Mouse (Mus musculus): ENCODE data around the gene Lsamp.

Lsamp gene

DNA sequence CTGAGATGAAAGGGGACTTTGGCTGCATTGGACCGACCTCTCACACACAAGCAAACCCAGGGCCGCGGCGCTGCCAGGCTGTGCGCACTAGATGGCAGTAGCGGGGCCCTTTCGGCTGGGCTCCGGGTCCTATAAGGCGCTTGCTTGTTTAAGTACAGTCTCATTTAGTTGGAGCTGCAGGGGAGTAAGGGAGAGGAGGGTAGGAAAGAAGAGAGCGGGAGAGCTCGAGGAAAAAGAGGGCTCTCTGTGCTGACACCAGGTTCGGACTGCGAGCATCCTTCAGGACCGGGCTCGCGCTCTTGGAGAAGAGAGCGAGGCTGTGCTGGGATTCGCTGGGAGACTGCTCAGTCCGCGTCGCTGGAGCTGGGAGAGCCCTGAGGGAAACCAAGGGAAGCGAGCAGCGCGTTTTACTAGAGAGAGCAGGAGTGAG, at the start of gene Lsamp:
Lsamp (plus strand) TSS at position 157 of the 430 bp plus-strand sequence.
- peak; percentile 15 for DNase-seq

DNA sequence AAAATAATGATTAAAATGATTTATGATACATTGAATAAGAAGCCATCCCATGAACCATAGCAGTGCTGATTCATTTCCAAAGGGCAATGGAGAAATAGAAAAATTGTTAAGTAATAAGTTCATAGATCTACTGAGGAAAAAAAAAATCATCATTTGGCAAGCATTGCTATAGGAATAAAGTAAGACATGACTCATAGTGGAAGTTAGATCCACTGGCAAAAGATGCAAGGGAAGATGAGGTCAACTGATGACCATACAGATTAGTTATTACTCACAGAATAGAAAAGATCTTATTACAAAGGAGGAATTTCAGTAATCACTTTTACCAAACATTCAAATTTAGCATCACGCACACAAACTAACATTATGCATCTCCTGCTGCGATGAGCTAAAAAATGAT, 26.5 kb upstream of the Lsamp start:
- no peak for DNase-seq

DNA sequence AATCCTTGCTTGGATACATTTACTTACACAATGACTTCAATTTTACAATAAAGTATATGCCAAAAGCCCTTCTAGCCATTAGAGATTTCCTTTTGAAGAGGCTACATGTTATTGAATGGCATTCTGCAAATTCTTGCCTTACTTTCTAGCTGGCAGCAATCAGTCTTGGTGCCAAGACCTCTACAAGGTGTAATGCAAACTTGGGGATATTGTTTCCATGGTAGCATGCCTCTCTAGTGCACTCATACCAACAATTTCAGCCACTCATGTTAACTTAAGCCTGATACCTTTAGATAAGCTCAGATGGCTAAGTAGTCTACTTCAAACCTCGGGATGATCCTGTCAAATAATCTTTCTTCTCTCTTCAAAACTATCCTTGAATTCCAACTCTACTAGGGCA, 11.4 kb upstream of the Lsamp start:
- DNase-seq = peak; percentile 5

DNA sequence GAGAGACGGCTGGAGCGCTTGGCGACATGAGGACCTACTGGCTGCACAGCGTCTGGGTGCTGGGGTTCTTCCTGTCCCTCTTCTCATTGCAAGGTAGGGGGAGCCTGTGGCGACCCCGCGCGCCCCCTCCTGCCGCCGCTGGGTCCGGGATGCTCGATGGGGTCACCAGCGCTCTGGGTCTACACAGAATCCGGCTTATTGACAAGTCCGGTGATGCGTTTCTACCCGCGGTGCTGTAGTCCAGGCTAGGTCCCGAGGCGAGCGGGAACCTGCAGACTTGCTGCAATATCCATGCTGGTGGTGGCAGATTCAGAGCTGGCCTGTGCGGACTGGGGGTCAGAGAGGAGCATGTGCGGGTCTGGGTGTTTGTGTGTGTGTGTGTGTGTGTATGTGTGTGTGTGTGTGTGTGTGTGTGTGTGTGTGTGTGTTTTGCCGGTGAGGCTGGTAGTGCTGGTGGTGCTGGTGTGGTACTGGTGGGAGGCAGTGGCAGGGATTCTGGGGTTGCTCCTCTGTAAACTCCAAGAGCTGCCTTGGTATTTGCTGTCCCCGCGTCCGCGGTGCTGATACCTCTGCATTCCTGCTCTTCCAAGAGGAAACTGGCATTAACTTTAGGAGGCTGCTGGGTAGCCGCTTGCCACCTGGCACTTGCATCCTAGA, 602 bp downstream of the Lsamp start:
- no peak for DNase-seq

DNA sequence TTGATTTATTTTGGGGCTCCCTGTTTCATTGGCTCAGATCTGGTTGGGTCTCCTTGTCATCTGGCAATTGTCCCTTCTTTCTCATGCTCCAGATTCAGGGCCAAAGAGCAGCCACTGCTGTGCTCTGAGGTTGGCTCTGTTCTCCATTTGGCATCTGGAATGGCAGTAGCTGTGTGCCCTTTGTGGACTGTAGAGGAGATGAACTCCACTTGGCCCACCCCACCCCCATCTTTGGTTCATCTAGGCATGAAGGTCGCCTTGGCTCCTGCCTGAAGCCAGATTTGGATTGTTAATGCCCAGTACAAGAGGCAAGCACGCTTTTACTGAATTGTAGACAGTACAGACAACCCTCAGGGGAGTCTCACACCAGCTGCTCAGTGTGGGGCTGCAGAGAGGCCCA, 4.3 kb downstream of the Lsamp start:
- no peak for DNase-seq

DNA sequence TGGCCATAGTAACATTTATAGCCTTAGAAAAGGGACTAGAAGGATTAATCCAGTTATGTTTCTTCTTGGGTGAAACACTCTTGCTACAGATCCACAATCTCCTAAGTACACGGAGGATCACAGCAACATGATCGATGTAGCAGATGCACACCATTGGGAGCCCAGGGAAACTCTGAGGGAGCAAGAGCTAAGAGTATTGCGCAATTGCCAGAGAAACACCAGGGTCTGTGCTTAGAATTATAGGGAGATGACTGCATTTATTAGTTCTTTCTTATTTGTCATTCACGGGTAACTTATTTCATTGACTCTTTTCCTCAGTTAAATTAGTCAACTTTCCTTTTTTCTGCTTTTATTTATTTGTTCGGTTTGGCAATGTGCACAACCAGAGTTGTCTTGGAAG, 10.7 kb downstream of the Lsamp start:
- no peak for DNase-seq

DNA sequence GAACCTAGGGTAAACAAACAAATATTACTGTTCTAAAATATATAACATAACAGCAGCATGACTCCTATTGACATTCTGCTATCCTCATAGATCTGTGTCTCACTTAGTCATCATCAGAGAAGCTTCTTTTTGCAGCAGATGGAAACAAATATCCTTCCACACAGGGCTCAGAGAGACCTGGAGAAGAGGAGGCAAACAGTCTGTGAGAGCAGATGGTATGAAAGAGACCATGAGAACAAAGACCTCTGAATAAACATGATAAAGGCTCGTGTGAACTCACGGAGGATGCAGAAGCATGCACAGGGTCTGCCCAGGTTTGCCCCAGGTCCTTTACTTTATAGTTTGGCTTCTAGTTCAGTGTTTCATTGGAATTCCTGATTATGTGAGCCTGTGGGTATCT, 24.6 kb downstream of the Lsamp start:
- no peak for DNase-seq

DNA sequence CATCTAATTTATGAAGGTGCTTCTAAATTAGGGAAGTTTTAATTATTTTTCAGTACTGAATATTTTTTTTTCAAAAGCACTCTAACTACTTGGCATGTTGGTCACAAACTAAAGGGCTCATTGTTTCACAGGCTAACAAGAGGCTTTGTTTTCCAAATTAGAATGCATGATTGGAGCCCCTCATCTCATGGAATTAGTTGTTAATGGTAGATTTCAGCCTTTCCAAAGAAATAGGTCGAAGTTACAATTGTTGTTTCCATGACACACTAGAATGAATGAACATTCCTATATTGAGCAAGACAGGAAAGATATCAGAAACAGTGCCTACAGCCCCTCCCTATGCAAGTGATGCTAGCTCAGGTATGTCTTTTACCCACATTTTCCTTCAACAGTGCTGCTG, 26.9 kb downstream of the Lsamp start:
- DNase-seq = no peak

DNA sequence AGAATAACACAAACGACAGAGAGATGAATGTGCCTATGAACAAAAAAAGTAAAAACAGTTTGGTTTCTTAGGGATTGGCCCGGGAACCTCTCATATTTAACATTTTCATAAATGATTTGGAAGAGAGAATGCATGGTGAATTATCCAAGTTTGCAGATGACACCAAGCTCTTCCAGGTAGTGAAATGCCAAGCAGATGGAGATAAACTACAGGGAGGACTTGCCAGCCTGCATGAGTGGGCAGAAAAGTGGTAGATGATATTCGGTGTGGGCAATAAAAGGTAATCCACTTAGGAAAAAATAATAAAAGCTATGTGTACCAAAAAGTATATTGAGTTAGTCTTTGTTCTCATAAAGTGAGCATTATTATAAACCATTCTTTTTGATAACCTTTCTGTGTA, 38.5 kb downstream of the Lsamp start:
- DNase-seq = no peak

DNA sequence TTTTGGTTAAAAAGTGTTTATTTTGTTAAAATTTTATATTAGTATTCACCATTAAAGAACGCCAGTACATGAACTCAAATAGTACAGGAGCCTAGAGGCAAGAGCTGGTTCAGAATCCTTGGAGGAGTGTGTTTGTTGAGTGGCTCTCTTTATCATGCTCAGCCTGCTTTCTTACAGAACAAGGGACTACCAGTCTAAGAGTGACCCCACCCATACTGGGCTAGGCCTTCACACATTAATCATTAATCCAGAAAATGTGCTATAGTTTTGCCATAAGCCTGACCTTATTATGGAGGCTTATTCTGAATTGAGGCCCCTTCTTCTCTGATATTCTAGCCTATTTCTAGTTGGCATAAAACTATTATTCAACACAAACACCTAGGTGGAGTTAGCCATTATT, 52.6 kb downstream of the Lsamp start:
- no peak for DNase-seq

DNA sequence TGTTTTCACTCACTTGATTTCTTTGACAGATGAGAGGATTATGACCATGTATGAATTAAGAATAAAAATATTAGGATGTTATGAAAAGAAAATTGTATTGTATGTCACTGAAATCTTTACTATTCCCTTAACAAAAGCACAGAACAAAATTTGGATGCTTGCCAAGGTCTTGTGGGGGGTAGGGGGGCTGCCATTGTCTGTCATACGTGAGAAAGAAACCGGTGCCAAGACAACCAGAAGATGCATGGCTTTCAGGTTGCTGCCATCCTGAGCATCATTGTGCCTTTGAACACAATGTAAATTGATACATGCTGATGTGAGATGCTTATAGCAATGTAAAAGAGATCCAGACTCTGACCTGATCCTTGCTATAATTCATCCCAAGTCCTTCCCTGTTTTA, 75.4 kb downstream of the Lsamp start:
- no peak for DNase-seq

DNA sequence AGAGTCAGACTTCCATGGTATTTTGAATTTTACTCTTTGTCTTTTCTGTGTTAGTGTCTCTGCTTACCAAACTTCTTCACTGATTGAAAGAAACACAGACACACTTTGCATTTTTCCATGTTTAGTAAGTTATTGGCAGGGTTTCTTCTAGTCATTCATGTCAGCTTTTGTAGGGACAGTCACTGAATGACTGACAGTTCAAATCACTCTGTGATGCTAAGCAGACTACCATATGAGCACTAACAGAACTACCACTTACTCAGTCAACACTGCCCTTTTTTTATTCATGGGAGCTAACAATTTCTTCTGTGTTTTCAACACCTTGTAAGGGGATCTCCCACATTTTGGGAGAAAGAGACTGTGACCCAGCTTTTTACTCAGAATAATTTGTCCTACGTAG, 75.8 kb downstream of the Lsamp start:
- DNase-seq = no peak

DNA sequence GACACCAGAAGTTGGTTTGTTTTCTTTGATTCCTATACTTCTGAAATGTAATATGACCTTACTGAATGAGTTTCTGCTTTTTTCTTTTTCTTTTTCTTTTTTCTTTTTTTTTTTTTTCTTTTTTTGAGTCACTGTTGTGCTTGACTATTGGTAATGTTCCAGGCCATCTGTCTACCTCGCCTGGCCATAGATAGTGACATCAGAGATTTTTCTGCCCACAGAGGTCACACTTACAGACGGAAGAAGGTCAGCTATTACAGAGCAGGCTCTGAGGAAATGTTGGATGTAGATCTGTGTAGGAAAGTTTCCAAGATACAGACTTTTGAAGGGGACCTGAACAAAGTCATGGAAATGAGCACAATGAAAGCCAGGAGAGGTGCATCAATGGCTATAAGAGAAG, 76.3 kb downstream of the Lsamp start:
- DNase-seq = no peak

DNA sequence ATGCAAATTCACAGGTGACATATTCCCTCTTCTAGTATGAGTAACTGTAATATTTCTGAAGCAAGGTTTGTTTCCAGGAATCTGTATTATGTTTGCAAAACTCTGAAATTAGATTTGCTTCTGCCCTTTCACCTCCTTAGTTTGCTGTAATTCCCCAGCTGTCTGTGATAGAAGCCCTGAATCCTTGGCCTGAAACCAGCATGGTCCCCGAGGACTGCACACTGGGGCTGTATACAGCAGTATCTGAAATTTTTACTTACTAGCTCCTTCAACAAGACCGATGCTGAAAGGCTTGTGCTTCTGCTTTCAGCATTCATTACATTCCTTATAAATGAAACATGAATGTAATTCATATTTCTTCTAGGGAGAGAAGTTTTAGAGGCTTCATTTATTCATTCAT, 91.4 kb downstream of the Lsamp start:
- DNase-seq = no peak

DNA sequence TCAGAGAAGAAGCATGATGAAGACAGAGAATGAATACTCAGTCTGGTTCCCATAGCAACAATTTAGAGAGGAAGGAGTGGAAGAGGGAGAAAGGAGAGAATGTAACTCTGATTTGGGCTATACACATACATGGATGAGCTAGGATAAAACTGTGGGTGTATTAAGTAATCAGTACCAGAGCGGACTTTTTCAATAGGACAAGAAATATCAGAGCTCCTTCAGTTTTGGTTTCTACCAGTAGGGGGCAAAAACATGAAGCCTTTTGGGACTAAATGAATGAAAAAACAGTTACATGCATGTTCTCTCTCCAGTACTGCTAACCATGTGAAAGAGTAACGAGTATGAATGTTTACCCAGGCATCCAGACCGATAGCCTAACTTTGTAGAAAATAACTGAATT, 96.1 kb downstream of the Lsamp start:
- DNase-seq = no peak

DNA sequence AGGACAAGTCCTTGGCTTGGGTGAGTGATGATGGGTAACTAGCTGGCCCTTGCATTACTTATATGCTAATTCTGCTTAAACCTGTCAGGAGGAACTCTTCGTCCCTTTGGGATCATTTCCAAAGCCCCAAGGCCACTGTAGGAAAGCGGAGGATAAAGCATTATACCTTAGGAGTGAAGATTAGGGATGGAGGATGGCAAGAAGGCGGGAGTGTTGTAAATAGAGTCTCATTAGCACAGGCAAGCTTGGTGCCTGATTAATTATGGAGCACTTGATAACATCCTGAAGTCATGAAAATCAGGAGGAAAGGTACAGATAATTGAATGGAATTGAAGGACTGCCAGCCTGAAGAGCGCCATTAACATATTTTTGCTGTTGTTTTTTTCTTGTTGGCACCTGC, 120.2 kb downstream of the Lsamp start:
- no peak for DNase-seq

DNA sequence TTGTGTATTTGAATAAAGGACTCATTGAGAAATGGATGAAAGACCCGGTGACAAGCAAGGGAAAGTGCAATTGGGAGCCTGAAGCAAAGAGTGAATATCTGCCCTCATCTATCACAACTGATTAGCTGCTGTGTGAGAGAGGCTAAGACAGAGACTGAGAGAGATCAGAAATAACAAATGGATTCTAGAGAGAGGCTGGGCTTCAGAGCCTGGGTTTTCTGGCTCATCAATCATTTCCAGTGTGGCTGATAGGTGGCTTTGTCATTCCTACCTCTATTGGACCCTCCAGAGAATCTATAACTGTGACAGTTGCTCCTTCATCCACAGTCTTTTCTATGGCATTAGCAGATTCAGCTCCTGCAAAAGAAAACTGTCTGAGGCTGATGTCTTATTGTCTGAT, 198.8 kb downstream of the Lsamp start:
- no peak for DNase-seq

DNA sequence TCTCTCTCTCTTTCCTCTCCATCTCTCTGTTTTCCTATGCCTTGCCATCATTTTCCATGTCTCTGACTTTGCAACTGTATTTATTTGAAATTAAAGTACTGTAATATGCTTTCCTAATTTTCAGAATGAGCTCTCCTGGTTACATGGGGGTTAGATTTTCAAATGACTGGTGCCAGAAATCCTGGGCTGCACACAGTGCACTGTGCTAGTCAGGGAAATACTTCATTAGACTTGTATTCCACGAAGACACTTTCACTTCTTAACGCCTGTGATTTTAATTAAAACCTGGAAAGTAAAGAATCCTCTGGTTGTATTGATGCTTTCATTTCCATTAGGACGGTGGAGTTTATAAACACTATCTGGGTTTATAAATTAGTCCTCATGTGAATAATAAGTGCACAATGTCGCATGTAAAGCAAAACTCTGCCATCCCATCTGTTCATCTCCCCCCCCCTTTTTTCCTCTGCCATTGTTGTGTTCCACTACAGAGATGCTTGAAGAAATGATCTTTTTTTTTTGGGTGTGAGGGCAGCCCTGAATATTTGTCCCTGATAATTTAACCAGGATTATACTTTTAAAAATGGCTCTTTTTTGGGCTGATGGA, 203.9 kb downstream of the Lsamp start:
- DNase-seq = no peak

DNA sequence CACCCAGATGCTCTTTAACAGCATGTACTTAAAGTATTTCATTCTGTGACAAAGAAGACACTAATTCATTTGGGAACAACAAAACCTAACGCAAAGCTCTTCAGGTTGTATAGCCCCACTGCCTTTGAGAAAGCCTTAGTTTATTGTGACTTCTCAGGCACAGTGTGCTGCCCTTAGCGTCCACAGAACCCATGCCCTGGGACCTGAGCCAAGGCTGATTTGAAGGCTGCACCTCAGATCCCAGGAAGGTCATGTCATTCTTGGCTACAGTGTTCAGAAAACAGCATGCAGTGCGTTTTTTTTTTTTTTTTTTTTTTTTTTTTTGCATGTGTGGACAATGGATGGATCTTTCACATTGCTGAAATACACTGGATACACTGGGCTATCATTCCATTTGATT, 210.2 kb downstream of the Lsamp start:
- no peak for DNase-seq

DNA sequence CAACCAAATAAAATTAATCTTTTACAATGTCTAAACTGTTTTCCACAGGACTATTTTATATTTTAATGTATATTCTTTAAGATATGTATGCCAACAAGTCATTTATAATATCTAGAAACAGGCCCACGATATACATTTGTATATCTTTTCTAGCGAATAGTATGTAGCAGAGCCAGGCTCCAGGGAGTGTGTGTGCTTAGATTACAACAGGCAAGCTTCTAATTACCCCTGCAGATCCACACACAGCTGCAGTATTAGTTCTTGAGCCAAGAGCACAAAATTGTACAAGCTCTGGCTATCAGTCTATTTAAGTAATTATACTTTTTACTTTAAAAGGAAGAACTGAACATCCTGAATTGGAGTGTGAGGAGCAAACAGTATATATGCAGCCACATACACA, 210.7 kb downstream of the Lsamp start:
- DNase-seq = no peak

DNA sequence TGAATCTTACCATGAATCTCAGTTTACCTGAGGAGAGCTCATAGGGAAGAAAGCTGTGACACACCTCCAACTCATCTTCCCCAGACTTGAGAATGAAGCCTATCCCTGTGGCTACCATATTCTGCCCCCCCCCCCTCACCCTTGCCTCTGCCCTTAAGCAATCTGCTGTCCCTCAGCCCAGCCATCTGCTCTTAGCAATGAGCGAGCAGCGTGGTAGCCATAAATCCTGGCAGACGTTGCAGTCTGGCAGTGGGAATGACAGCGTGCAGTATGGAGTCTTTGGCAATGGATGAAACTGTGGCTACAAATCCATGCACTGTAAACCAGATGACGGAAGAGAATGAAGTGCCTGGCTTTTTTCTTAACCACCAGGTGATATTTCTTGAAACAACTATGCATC, 244.5 kb downstream of the Lsamp start:
- DNase-seq = no peak

DNA sequence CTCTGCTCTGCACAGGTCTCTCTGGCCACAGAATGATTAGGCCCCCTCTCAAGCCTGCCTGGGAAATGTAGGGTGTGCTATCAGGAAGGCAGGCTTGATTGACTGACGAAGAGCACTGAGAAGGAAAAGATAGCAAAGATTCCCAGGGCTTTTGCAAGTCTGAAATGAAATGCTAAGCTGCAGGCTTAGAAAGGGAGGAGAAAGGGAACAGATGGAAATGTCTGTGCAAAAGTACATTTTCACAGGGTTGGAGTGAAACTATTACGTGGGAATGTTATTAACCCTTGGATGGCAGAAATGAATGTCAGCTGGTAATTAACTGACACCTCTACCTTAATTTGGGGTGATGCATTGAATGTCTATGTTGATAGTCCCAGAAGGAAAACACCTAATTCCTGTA, 248.9 kb downstream of the Lsamp start:
- no peak for DNase-seq

DNA sequence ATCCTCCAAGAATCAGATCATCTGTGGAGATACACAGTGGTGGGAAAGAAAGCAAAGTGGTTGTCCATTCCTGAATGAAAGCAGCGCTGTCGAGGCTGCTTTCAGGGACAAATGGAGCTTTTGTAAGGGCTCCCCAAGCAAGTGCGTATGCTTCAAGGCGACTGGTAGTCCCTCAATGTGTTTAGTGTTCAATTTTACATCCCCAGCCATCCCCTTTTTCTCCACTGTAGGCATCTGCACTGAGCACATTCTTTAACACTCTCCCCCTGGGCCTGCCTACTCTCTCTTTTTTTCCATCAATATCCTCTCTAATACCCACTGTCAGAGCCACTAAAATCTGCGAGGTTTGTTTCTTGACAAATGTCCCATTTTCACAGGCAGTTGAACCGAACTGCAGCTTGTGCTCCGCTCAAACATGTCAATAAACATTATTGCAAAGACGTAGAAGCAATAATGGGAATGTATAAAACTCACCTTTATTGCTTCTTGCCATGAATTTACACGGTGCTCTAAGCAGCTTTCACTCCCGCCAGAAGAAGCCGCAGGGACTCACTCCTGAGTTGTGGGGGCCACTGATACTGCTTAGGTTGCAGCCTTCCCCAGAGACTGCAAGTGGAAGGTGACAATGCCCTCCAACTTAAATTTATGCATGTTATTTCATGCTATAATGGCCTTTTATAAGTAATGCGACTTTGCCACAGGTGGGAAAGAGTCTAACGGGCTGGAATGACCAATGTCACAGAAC, 250.2 kb downstream of the Lsamp start:
- DNase-seq = no peak

DNA sequence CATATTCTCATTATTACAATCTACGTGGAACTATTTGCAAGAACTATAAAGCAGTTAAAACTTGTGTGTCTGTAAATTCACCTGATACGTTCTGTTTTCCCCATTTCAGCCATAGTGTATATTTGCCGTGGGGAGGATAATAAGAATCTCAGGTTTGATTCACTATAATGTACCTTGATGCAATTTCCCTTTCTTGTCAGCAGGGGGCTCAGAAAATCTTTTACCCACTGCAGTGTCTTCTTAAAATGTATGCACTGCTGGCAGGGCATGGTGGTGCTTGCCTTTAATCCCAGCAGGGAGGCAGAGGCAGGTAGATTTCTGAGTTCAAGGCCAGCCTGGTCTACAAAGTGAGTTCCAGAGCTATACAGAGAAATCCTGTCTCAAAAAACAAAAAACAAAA, 287.7 kb downstream of the Lsamp start:
- DNase-seq = no peak

DNA sequence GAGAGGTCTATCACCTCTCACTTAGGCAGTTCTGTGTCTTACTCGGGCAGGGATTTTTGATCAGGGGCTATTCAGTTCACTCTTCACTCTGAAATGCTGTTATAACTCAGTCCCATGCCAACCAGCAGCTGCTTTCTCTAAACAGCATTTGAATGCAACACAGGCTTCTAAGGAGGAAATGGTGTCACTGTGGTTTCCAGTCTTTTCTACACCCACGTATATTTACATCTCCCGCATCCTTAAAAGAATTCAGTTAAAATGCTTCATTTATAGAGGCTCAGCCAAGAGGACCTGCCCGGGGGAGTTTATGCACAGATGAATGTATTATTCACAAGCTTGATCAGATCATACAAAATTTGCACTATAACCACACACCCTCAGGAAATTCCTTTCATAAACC, 306.0 kb downstream of the Lsamp start:
- no peak for DNase-seq

All from lung, postnatal 36 days (tissue).